Mouse (Mus musculus) regulatory T cell (primary cell): Measurements from ENCODE around the gene Top3b.

Source experiments
- in situ Hi-C: fragments of 300-600 bp; cut with MboI, MseI; formaldehyde crosslinking; loops from one replicate; pipeline ENCODE4 v1.15.1; 2025; ENCODE audit warnings: high pct_unique_total_duplicates

Gene Top3b

GRCm38 (mm10) chr16:16896382-16897055 lies 26.0 kb downstream of the Top3b start, which contains the start of gene Ppm1f:
Ppm1f (plus strand) TSS chr16:16896469.
- in situ Hi-C loops, result no loop called here

- in situ Hi-C loops, result no loop called here
Observed at GRCm38 (mm10) chr16:16897056-16897584, 26.6 kb downstream of the Top3b start.

DNA sequence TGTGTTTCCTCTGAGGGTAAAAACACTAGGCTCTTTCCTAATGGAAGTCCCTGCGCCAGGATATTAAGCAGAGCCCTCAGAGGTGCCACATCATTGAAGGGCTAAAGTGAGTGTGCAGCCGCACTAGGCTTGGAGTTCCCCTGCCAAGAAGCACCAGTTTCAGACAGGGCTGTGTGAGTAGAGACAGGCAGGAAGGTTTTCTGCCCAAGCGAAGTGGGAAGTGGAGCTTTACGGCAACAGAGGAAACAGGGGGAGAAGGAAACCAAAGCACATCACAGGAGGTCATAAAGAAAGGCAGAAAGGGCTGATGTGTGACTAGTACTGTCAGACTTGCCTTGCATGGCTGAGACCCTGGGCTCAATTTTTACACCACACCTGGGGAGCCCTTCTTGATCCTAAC lies 31.8 kb downstream of the Top3b start:
- in situ Hi-C loops, result loop anchor here (10.0 kb wide), 1 partner anchor 558 kb away; no protein-coding TSS in a partner anchor

GRCm38 (mm10) chr16:16903188-16903587 lies 32.7 kb downstream of the Top3b start:
- in situ Hi-C loops, result loop anchor here (10.0 kb wide), 1 partner anchor 558 kb away; no protein-coding TSS in a partner anchor

DNA sequence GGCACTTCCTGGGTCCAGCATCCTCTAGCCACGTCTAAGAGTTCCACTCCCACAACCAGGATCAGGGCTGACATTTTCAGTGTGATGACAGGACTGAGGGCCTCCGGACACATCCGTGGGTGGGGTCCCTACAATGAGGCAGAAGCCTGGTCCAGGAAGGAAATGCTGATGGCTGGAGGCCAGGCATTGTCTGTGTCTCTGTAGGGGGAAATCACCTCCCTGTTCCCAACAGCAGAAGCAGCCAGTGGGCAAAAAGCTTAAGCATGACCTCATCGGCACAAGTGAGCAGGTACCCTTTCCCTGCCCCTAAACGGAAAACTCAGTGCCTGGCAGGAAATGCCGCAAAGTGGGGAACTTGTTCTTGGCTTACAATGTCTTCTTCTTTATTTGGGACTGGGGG lies 37.3 kb downstream of the Top3b start:
- in situ Hi-C loops, result loop anchor here (10.0 kb wide), 1 partner anchor 563 kb away; no protein-coding TSS in a partner anchor

DNA sequence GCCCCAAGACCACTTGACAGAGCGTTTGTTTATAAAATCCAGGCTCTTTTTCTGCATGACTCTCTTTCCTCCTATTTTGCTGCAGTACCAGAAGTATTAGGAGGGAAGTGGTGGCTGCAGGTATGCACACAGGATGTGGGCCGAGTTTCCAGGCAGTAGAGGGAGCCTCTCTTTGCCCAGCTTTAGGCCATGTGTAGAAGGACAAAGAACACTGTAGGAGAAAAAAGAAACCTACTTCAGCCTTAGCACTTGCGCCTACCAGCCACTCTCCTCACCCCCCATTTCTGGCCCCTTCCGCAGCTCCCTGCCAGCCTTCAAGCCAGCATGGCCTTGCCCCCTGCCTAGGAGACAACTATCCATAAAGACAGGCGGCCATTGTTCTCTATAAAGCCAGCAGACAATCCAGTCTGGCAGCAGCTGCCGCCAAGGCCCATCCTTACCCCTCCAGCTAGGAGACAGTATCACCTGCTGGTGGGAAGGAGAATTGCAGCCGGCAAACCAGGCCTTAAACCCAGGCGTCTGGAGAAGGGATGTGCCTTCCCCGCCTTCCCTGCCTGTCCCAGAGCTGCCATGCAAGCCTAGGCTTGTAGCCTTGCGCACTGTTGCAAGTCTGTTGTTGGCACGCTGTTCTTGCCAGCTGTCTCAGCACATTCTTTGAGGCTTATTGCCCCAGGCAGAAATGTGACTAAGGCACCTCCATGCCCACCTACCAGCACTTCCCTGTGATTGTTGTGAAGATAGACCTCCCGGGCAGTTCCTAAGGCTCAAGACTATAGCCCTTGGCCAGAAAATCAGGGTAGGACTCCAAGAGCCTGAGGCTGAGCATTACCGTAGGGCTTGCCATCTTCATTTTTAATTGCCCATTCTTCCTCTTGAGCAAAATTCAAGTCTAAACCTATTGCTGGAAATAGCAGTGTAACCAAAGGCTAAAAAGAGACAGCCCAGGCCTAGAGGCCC lies 41.4 kb downstream of the Top3b start:
- in situ Hi-C loops, result loop anchor here (5.0 kb wide), 1 partner anchor 50 kb away; the partner anchor contains the start of gene Igll1

GRCm38 (mm10) chr16:16913440-16913839 lies 42.9 kb downstream of the Top3b start:
- in situ Hi-C loops, result loop anchor here (5.0 kb wide), 1 partner anchor 51 kb away; the partner anchor contains the start of gene Igll1

- in situ Hi-C loops, result no loop called here
Observed at GRCm38 (mm10) chr16:16918441-16919117, 48.0 kb downstream of the Top3b start.

DNA sequence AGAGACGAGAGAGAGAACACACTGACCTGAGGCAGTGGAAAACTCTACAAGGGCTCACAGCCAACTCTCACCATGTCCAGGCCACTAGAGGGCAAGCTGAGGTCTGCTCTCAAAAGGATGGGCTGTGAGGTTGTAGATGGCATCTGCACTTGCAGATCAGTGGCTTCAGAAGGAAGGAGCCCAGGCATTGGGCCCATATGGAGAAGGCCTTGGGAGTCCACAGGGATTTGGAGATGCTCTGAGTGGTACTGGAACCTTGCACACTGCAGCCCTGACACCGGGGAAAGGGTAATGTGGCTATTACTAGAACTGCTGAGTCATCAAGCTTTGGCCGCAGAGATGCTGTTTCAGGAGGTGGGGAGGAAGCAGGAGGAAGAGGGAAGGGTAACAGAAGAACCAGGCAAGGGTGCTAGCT lies 50.5 kb downstream of the Top3b start:
- in situ Hi-C loops, result loop anchor here (10.0 kb wide), 1 partner anchor 1984 kb away; no protein-coding TSS in a partner anchor

- in situ Hi-C loops, result loop anchor here (10.0 kb wide), 1 partner anchor 1980 kb away; no protein-coding TSS in a partner anchor
Observed at GRCm38 (mm10) chr16:16924481-16924880, 53.9 kb downstream of the Top3b start.

DNA sequence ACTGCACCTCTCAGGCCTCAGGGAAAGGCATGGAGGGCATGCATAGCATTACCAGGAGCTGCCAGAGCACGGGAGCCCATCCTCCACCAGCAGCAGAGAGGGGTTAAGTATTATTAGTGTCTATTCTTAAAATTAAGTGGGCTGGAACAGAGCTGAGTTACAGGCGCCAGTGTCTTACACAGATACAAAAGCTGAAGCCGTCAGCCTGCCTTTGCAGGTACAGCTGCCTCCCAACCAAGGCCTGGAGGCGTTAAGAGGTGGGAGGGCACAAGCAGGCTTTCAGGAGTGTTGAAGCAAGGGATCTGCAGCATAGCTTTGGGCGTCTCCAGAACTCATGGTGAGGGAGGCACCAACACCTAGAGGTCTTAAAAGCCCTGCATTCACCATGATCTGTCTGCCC lies 56.0 kb downstream of the Top3b start:
- in situ Hi-C loops, result loop anchor here (10.0 kb wide), 1 partner anchor 1978 kb away; no protein-coding TSS in a partner anchor

GRCm38 (mm10) chr16:16928908-16929307 lies 58.4 kb downstream of the Top3b start:
- in situ Hi-C loops, result loop anchor here (10.0 kb wide), 1 partner anchor 1976 kb away; no protein-coding TSS in a partner anchor

DNA sequence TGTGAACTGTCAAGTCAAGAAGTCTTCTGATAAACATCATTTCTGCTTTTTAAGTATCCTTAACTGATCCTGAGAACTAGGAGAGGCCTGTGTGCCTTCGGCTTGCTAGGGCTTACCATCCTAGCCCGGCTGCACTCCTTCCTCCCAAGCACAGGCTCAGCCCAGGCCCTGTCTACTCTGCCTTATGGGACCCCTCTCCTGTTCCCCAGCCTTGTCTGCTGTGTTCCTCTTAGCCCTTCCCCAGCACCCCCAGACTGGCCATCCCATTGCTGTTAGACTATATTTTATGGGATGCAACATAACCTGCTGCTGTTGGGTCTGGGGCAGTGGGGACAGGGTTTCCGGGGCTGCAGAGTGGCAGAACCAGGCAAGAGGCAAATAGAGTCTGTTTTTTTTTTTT lies 59.8 kb downstream of the Top3b start:
- in situ Hi-C loops, result no loop called here

GRCm38 (mm10) chr16:16930810-16931296 lies 60.3 kb downstream of the Top3b start:
- in situ Hi-C loops, result no loop called here

DNA sequence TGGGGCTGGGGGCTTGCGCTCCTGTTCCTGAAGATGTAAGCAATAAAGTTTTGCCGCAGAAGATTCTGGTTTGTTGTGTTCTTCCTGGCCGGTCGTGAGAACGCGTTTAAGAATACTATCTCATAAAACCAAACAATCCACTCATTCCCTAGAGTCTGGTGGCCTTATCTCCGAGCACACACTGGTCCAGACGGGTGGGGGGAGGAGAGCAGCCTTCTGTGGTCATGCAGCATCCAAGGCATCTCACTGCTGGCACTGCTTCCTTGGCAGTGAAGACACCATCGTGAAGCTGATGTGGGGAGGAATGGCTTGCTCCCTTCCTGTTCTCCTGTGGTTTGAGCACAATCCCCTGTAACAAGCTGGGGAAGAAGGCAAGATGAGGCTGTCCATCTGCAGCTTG lies 69.0 kb downstream of the Top3b start:
- in situ Hi-C loops, result no loop called here

- in situ Hi-C loops, result no loop called here
Observed at GRCm38 (mm10) chr16:16941078-16941477, 70.5 kb downstream of the Top3b start.
